Mouse (Mus musculus) telencephalon, adult 2 months (tissue): ENCODE measurements around the gene Prtn3.
"Not testable (repeated sequence)": the region's sequence is repeated elsewhere in the genome, so short reads cannot be mapped to it uniquely, and the experiment has no call there.

Experiments
- DNase-seq: peaks from one replicate; pipeline ENCODE4 v3.0.0-alpha.2; 2011; ENCODE audit warnings: low read depth, low spot score

Gene Prtn3

DNA sequence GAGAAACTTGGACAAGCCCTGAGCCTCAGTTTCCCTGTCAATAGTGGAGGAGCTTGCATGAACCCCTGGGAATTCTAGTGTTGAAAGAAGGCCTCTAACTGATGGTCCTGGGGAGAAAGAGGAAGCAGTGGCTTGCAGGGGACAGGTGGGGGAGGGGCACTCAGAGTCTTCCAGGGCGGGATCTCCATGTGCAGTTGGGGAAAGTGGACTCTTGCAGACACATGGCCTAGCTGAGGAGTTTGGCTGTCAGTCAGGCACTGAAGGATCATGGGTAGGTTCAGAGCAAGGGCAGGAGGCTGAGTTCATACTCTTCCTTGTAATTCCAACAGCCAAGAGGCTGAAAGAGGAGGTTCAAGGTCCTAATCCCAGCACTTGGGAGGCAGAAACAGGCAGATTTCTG is 2.9 kb downstream of the Prtn3 start:
- no peak for DNase-seq

DNA sequence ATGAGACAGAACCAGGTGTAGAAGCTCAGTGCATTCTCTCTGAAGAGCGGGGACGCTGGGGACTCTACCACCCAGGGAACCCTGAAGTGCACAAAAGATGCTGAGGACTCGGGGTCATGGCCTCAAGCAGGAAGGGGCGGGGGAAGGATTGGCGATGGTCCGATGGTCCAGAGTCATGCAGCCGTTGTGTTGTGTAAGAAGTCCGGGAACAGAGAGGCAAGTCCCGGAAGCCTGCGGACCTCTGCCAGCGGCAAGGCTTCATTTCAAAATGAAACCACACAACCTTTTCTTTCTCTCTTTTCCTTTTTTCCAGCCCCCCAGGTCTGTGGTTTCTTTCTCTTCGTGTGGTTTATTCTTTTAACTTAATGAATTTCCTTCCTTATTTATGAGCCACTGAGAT is 3.5 kb downstream of the Prtn3 start:
- no peak for DNase-seq

DNA sequence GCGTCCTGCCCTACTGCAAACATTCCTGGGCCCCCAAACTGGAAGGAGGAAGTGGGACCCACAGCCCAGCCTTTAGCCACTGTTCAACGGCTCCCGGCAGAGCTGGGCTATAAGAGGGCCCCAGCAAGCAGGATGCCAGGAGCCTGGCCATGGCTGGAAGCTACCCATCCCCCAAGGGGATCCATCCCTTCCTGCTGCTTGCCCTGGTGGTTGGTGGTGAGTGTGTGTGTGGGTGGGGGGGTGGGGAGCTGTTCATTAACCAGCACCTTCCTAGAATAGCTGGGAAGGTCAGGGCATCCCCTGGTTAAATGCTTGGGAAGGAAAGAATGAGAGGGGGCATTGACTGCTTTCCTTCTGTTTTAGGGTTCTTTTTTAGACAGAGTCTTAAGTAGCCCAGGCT is 5.3 kb downstream of the Prtn3 start:
- no peak for DNase-seq

DNA sequence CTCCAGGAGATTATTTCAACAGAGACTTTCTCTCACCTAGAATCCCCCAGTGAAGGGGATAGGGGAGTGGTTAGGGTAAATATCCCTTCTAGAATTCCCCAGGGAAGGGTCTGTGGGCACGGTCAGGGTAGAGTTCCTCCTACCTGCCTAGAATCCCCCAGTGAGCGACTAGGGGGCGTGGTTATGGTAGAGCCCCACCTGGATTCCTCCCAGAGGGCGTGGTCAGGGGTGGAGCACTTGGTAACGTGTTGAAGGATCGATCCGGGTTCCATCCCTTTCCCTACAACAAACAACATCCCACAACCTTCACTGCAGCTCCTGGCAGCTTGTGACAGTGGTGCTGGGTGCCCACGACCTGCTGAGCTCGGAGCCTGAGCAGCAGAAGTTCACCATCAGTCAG is 6.4 kb downstream of the Prtn3 start:
- no peak for DNase-seq

- DNase-seq = no peak
These were observed 7.7 kb downstream of the Prtn3 start for GRCm38 (mm10) chr10:79881981-79882380.

- no peak for DNase-seq
These were observed 9.2 kb downstream of the Prtn3 start for GRCm38 (mm10) chr10:79883297-79884084.

DNA sequence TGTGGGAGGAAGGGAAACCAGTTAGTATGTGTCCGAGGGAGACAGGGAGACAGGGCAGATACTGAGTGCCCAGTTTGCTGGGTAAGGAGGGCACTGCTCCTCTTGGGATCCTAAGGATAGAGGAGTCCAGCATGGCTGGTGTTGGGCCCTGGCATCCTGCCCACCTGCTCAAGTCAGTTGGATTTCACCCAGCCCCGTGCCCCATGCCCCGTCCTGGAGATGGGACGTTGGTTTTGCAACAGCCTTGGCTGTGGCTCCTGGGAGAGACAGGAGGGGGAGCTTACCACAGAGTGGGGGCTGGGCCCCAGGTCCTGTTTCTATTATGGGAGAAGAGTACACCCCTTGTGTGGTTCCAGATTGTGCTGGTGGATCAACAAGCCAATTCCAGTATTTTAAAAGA is 10.2 kb downstream of the Prtn3 start:
- no peak for DNase-seq

GRCm38 (mm10) chr10:79884938-79885337 is 10.7 kb downstream of the Prtn3 start:
- DNase-seq = not testable (repeated sequence)

GRCm38 (mm10) chr10:79886054-79886453 is 11.8 kb downstream of the Prtn3 start, which contains the start of gene Elane:
Gene Elane, plus strand, starts transcription at chr10:79886247.
- no peak for DNase-seq

DNA sequence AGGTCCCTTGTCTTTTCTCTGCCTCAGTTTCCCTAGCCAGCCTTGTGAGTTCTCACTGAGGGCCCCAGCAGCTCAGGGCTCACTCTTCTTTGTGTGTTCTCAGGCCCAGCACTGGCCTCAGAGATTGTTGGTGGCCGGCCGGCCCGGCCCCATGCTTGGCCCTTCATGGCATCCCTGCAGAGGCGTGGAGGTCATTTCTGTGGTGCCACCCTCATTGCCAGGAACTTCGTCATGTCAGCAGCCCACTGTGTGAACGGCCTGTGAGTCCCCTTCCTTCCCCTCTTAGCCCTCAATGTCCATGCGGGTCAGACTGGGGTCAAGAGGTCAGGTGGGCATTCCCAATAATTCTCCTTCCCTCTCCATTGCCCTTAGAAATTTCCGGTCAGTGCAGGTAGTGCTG is 12.3 kb downstream of the Prtn3 start:
- DNase-seq = no peak

DNA sequence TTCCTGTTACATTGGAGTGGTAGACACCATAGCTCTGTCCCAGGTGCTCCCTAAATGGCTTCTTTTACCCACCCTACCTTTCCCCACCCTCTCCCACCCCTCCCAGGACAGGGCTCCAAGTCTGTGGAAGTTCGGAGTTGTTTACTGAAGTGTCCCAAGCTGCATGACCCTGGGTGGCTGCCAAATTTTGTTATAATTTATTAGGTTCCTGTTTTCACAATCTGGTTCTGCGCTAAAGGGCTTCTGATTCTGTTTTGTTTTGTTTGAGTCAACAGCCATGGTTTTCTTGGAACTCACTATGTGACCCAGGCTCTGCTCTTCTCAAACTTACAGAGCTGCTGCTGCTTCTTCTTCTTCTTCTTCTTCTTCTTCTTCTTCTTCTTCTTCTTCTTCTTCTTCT is 15.1 kb downstream of the Prtn3 start:
- DNase-seq = no peak

GRCm38 (mm10) chr10:79890670-79891069 is 16.4 kb downstream of the Prtn3 start, which contains the start of gene Cfd:
Gene Cfd, plus strand, starts transcription at chr10:79890853.
- no peak for DNase-seq

DNA sequence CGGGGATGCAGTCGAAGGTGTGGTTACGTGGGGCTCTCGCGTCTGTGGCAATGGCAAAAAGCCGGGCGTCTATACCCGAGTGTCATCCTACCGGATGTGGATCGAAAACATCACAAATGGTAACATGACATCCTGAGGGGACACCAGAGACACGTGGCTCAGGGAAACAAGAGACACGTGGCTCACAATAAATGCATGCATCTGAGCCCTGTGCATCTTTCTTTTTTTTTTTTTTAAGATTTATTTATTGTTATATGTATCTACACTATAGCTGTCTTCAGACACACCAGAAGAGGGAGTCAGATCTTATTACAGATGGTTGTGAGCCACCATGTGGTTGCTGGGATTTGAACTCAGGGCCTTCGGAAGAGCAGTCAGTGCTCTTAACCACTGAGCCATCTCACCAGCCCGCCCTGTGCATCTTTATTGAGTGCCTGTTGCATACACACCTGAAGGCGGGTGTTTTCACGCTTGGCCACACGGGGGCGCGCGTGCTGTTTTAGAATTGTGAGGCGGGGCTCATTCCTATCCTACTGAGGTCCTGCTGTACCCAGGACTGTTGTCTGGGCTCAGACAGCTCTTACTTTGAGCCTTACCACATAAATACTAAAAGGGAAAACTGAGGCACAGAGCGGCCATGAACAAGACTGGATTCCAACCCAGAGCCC is 18.3 kb downstream of the Prtn3 start:
- not testable (repeated sequence) for DNase-seq

GRCm38 (mm10) chr10:79896306-79896705 is 22.0 kb downstream of the Prtn3 start:
- DNase-seq = no peak

DNA sequence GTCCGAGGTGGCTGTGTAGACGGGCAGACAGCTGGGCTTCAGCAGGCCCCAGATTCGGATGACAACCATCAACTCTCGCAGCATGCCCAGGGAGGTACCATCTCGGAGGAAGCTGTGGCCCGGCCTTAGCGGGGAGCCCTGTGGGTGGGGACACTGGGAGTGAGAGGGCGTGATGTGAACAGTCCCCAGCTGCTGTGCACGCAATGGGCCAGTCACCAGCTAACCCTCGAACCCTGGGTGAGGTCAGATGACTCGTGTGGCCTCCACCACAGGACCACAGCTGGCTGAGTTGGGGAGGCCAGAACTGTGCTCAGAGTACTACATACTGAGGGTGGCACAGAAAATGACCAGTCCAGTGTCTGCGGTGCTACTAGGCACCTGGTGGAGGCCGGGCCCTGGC is 22.5 kb downstream of the Prtn3 start:
- DNase-seq = no peak

GRCm38 (mm10) chr10:79897316-79898245 is 23.3 kb downstream of the Prtn3 start:
- no peak for DNase-seq

DNA sequence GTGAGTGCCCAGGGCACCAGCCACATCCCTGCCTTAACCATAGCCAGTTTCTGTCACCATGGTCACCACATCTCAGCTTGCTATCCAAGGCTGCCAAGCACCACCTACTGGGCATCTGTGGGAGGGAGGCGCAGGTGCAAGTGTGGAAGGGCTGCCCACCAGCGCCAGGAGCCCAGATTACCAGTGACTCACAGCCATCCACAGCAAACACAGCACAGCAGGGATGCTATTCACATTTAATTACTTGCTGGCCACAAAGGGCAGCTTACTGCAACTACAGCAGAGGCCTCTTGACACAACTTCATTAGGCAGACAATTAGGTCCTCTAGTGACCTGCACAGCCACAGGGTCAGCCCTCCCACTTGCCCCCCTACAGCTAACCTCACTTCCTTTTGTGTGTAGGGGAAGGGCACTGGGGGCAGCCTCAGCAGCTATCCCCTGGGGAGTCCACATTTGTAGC is 26.7 kb downstream of the Prtn3 start:
- DNase-seq = peak; percentile 87

DNA sequence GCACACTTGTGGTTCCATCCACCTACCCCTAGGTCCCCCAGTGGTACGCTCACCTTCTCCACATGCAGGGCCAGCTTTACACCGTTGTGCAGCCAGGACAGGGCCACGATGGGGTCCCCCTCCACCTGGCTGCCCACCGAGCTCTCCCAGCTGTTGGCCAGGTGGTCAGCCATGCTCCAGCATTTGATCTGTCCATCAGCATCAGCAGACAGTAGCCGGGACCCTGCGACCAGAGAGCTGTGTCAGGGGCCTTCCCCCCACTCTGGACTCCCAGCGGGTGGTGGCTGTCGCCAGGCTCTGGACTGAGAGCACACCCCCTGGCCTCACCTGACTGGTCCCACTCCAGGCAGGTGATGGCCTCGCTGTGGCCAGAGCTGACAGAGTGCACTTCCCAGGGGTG is 32.4 kb downstream of the Prtn3 start:
- no peak for DNase-seq

DNA sequence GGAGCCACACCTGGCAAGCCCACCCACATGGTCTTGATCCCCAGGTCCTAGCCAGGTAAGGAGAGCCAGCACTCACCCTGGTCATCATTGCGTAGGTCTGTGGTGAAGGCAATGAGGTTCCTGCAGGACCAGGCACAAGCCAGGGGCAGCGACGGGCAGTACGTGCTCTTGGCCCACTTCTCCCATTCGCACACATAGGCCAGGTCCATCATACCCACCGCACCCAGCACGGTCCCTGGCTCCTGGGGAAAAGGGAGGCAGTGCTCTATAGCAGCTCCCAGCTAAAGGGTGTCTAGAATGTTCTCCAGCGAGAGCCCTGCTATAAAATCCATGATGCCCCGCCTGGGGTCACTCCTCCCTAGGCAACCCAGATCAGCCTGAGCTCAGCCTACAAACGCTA is 33.1 kb downstream of the Prtn3 start:
- no peak for DNase-seq

DNA sequence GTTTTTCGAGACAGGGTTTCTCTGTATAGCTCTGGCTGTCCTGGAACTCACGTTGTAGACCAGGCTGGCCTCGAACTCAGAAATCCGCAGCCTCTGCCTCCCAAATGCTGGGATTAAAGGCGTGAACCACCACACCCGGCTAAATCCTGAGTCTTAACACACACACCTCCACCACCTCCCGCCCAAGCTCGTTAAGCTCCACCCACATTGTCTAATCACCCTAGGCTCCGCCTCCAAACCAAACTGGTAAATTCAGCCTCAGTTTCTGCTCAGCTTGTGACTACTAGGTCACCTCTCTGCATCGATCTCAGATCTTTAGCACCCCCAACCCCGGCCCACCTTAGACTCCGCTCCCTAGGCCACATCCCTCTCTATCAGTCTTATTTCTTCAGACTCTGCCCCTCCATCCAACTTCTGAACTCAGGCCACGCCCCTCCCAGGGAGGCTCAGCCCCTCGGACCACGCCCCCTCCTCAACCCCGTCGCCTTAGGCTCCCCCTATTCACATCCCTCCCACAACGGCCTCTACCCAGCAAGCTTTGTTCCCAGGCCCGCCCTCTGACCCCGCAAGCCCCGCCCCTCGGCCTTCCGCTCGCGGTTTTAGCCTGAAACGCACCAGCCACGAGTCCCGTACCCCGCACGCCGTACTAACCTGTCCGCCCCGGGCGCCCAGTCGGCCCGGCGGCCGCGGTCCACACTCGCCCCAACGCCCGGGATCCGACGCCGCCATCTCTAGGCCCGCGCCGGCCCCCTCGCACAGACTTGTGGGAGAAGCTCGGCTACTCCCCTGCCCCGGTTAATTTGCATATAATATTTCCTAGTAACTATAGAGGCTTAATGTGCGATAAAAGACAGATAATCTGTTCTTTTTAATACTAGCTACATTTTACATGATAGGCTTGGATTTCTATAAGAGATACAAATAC is 34.2 kb downstream of the Prtn3 start, which contains the start of gene Med16:
TSS of gene Med16 (minus strand) at position 757 of the 925 bp plus-strand sequence.
- DNase-seq = peak; percentile 96
